Mouse (Mus musculus): ENCODE measurements at regions not wholly inside any gene's neighbourhood (a gene's known extent, or its start where the extent isn't known, plus 50 kb on each side); places are given as distances from the start of the nearest gene placed in this dataset.

GRCm38 (mm10) chr11:64703776-64704175, 267.3 kb upstream of the F930015N05Rik start:
- no peak for TF ChIP-seq CTCF (IDR thresholded peaks at IDR 0.05; ENCODE audit: low read depth, low read length)
- no peak for TF ChIP-seq POLR2A (IDR thresholded peaks at IDR 0.05; ENCODE audit: borderline replicate concordance, low read depth, low read length)

Data from bone marrow macrophage, adult 2 months (primary cell).